Mouse (Mus musculus): ENCODE measurements around the gene Gde1. TPM values are rescaled to one million over a fixed set of nuclear protein-coding genes. Genes with fewer than 3 reads are reported as not detected.

Gde1 gene
- total RNA-seq, 2 experiments from 2014 or later, result 30.2 to 39.3 TPM

Other genes with a start within 250 kb of the Gde1 start
- gene Itpripl2, start 213.8 kb downstream of the Gde1 start, total RNA-seq (2015), result 16.5 and 17.1 TPM in 2 replicates
- gene Itpripl2, start 213.8 kb downstream of the Gde1 start, total RNA-seq (2017), result 32.1 and 36.1 TPM in 2 replicates
- gene Coq7, start 172.4 kb downstream of the Gde1 start, total RNA-seq (2015), result 18.3 and 19.5 TPM in 2 replicates
- 20.9 and 21.5 TPM in 2 replicates for gene Coq7, start 172.4 kb downstream of the Gde1 start, total RNA-seq (2017)
- 0.05 and 0.54 TPM in 2 replicates for gene Tmc7, start 121.0 kb downstream of the Gde1 start, total RNA-seq (2015)
- gene Tmc7, start 121.0 kb downstream of the Gde1 start, total RNA-seq (2017), result 0.11 TPM in 1 of 2 replicates, not detected in the other
- not detected in 2 replicates for gene Tmc5, start 108.5 kb downstream of the Gde1 start, total RNA-seq (2015)
- not detected in 2 replicates for gene Tmc5, start 108.5 kb downstream of the Gde1 start, total RNA-seq (2017)
- 12.2 and 13.5 TPM in 2 replicates for gene Ccp110, start 6.8 kb upstream of the Gde1 start, total RNA-seq (2015)
- 9.6 and 21.1 TPM in 2 replicates for gene Ccp110, start 6.8 kb upstream of the Gde1 start, total RNA-seq (2017)
- gene Vps35l, start 34.4 kb upstream of the Gde1 start, total RNA-seq (2015), result 40.4 and 51.6 TPM in 2 replicates
- 49.5 and 49.7 TPM in 2 replicates for gene Vps35l, start 34.4 kb upstream of the Gde1 start, total RNA-seq (2017)
- gene Iqck, start 150.0 kb upstream of the Gde1 start, total RNA-seq (2015), result 0.48 TPM in 1 of 2 replicates, not detected in the other
- 0.40 TPM in 1 of 2 replicates, not detected in the other for gene Iqck, start 150.0 kb upstream of the Gde1 start, total RNA-seq (2017)
- 12.1 and 13.2 TPM in 2 replicates for gene Knop1, start 150.5 kb upstream of the Gde1 start, total RNA-seq (2015)
- 20.2 and 40.0 TPM in 2 replicates for gene Knop1, start 150.5 kb upstream of the Gde1 start, total RNA-seq (2017)

Data from megakaryocyte, adult 5-6 weeks (primary cell).